Mouse (Mus musculus): Measurements from ENCODE around the gene Obp2a. TPM values are rescaled to one million over a fixed set of nuclear protein-coding genes. Genes with fewer than 3 reads are reported as not detected.
"Not testable (repeated sequence)": the region's sequence is repeated elsewhere in the genome, so short reads cannot be mapped to it uniquely, and the experiment has no call there.

The Obp2a gene
- polyA plus RNA-seq, 1 experiment from 2014 or later = not detected

DNA sequence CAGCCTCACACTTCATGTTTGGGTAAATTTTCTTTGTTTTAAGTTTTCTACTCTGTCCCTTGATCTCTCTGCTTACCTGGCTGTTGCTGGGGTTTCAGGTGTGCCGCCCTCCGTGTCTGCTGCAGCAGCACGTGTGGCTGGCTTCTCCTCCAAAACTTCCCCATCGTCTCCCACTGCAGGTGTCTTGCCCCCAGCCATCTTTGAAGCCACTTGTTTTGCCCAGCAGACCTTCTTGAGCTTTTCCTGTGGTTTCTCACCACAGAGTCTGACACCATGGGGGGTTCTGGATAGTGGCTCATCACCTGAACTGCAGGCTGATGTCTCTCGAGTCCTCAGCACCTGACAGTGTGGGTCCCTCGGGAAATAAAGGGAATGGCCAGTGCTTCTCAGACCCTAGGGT lies 20.3 kb upstream of the Obp2a start:
- ATAC-seq (ENCODE audit: insufficient number of reproducible peaks, insufficient read depth, low FRiP score, low TSS enrichment, low read depth) = no peak
- 74% methylated on average over 6 of the region's 6 CpGs for WGBS
- H3K27ac ChIP-seq = no peak overlapping the region
- no peaks in the 10 kb centered on the region for H3K36me3 ChIP-seq
- H3K27me3 ChIP-seq = 0 out of 2 replicates have a peak, but pooled peaks cover 1% of the 10 kb centered on the region
- H3K4me3 ChIP-seq = no peak overlapping the region
- H3K9me3 ChIP-seq = no peaks in the 10 kb centered on the region
- H3K4me2 ChIP-seq = no peak overlapping the region
- no peak overlapping the region for H3K9ac ChIP-seq
- H3K4me1 ChIP-seq = 0 out of 2 replicates have a peak, but pooled peaks cover 3% of the 10 kb centered on the region

DNA sequence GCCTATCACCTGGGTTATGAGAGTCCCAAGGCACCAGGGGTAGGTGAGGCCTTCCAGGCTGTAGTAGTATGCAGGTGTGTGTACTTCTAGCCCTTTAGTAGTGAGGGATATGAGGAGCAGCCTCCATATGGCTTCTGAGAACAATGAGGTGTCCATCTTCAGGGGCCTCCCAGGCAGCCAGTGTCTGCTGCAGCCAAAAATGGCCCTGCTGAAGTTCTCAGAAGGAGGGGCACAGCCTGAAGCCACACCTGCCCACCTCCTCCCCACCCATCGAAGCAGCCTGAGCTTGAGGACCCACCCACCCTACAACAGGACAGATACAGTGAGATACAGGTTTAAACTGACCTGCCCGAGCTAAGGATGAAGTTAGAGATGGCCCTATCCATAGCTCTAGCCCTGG lies 17.4 kb upstream of the Obp2a start, which contains the start of gene Lcn10:
Lcn10 (plus strand) TSS at position 301 of the 400 bp plus-strand sequence.
- Histone ChIP-seq H3K4me2 (no peak within 1 kb of the TSS), H3K4me3 (no peak within 1 kb of the TSS), H3K36me3 (no peaks in the 10 kb centered on the region), H3K27me3 (0 out of 2 replicates have a peak, but pooled peaks cover 3% of the 10 kb centered on the region), H3K9ac (no peak within 1 kb of the TSS), H3K4me1 (0 out of 2 replicates have a peak, but pooled peaks cover 3% of the 10 kb centered on the region), H3K9me3 (no peaks in the 10 kb centered on the region), H3K27ac (no peak within 1 kb of the TSS)
- 68% methylated on average over 2 of the region's 2 CpGs for WGBS
- no peak for ATAC-seq (ENCODE audit: insufficient number of reproducible peaks, insufficient read depth, low FRiP score, low TSS enrichment, low read depth)

DNA sequence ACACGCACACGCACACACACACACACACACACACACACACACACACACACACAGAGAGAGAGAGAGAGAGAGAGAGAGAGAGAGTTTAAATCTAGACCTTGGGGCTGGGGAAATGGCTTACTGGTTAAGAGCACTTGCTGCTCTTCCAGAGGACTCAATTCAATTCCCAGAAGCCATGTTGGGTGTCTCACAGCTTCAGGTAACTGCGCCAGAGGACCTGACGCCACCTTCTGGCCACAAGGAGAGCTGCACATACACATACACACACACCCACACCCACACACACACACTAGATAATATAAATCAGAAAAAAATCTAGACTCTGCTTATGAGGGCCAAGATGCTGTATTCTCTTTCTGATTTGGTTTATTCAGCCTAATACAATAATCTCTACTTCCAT lies 12.9 kb upstream of the Obp2a start:
- Histone ChIP-seq H3K27me3 (0 out of 2 replicates have a peak, but pooled peaks cover 3% of the 10 kb centered on the region), H3K4me3 (no peak overlapping the region), H3K4me2 (no peak overlapping the region), H3K9ac (no peak overlapping the region), H3K27ac (no peak overlapping the region), H3K9me3 (no peaks in the 10 kb centered on the region), H3K36me3 (no peaks in the 10 kb centered on the region), H3K4me1 (no peaks in the 10 kb centered on the region)
- WGBS = 45% methylated on average over 2 of the region's 4 CpGs
- ATAC-seq (ENCODE audit: insufficient number of reproducible peaks, insufficient read depth, low FRiP score, low TSS enrichment, low read depth) = no peak

DNA sequence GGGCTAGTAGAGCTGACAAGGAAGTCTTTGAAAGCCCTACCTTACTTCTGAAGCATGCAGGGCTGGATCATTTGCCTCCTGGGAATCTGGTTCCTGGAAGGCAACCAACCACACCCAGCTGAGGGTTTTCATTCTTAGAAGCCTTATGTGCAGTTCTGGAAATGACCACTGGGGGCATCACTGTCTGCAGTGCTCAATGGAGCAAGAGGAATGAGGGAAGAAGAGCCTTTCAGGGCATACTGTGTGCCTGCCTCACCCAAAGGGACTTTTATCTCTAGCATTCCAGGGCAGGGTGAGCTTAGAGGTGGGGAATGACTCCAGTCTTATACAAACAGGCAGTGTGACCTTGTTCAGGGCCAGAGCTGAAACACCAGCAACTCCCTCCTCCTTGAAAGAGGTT lies 5.2 kb upstream of the Obp2a start:
- Histone ChIP-seq H3K36me3 (no peaks in the 10 kb centered on the region), H3K4me1 (no peaks in the 10 kb centered on the region), H3K4me2 (no peak overlapping the region), H3K9ac (no peak overlapping the region), H3K27ac (no peak overlapping the region), H3K27me3 (no peaks in the 10 kb centered on the region), H3K4me3 (no peak overlapping the region), H3K9me3 (no peaks in the 10 kb centered on the region)
- ATAC-seq (ENCODE audit: insufficient number of reproducible peaks, insufficient read depth, low FRiP score, low TSS enrichment, low read depth) = no peak

DNA sequence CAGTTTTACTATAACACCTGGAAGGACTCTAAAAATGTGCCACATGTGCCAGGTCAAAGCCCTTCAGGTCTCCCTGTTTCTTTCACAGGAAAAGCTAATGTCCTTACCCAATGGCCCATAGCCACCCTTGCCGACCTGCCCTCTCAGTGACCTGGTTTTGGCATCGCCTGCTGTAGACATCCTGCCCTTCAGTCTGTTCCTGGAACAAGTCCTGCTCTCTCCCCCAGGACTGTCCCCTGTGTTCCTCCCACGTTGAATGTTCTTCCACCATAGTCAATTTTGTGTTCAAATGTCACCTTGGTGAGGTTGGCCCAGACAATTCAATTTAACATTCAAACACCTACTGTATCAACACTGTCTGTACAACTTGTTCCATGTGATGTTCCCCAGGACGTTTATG lies 2.9 kb upstream of the Obp2a start:
- 63% methylated on average over 4 of the region's 4 CpGs for WGBS
- ATAC-seq (ENCODE audit: insufficient number of reproducible peaks, insufficient read depth, low FRiP score, low TSS enrichment, low read depth) = no peak
- Histone ChIP-seq H3K27me3 (no peaks in the 10 kb centered on the region), H3K4me3 (no peak overlapping the region), H3K4me2 (no peak overlapping the region), H3K9me3 (no peaks in the 10 kb centered on the region), H3K27ac (no peak overlapping the region), H3K36me3 (no peaks in the 10 kb centered on the region), H3K4me1 (no peaks in the 10 kb centered on the region), H3K9ac (no peak overlapping the region)

DNA sequence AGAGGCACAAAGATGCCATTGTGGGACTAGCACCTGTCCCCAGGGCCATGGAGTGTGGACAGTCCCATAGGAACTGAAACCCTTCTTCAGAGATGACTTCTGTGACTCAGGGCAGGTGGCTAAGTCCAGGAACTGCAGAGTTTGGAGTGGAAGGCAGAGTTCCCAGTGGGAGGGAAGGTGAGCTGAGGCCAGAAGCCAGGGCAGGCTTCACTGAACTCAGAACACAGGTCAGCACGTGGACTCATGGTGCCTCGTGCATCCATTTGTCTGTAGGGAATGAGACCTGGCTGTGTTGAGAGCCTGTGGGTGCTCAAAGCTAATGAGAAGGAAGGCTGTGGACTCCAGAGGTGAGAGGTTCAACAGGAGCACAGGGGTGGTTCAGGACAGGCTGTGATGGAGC lies 1.1 kb upstream of the Obp2a start:
- ATAC-seq (ENCODE audit: insufficient number of reproducible peaks, insufficient read depth, low FRiP score, low TSS enrichment, low read depth) = no peak
- H3K36me3 ChIP-seq = no peaks in the 10 kb centered on the region
- no peak overlapping the region for H3K4me2 ChIP-seq
- no peak overlapping the region for H3K4me3 ChIP-seq
- 88% methylated on average over 2 of the region's 2 CpGs for WGBS
- no peaks in the 10 kb centered on the region for H3K9me3 ChIP-seq
- H3K27ac ChIP-seq = no peak overlapping the region
- H3K9ac ChIP-seq = no peak overlapping the region
- H3K4me1 ChIP-seq = no peaks in the 10 kb centered on the region
- no peaks in the 10 kb centered on the region for H3K27me3 ChIP-seq

DNA sequence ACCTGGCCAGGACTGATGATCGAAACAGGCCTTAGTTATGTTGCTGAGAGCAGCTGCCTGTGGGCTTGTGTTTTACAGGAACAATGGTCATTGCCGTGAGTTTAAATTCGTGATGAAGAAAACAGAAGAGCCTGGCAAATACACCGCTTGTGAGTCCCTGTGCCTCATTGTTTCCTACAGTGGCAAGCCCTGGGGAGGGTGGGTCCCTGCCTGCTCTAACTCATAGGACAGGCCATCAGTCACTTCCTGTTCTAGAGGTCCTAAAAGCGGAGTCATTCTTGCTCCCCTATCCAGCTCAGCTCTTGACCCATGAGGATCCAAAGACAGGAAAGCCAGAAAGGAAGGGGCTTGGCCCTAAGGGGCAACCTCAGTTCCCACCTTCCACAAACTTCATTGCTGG lies 1.2 kb downstream of the Obp2a start:
- no peak overlapping the region for H3K4me3 ChIP-seq
- H3K4me2 ChIP-seq = no peak overlapping the region
- no peak for ATAC-seq (ENCODE audit: insufficient number of reproducible peaks, insufficient read depth, low FRiP score, low TSS enrichment, low read depth)
- no peaks in the 10 kb centered on the region for H3K36me3 ChIP-seq
- H3K9me3 ChIP-seq = no peaks in the 10 kb centered on the region
- H3K4me1 ChIP-seq = no peaks in the 10 kb centered on the region
- 85% methylated on average over 5 of the region's 5 CpGs for WGBS
- no peak overlapping the region for H3K9ac ChIP-seq
- no peaks in the 10 kb centered on the region for H3K27me3 ChIP-seq
- no peak overlapping the region for H3K27ac ChIP-seq

DNA sequence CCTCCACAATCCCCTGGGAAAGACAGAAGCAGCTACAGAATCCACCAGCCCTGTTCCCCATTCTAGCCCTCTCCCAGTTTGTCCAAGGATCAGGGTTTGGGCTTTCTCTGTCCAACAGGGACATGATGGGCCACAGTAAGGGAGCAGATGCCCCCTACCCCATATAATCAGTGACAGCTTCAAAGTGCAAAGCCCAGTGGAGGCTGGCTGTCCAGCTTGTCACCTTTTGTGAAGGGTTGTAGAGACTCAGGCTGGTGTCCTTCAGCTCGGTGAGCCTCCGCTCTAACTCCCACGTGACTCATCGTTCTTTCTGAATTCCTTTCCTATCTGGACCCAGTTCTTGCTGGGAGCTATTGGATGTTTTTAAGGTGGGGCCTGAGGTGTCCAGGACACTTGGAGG lies 3.9 kb downstream of the Obp2a start:
- no peaks in the 10 kb centered on the region for H3K36me3 ChIP-seq
- H3K4me3 ChIP-seq = no peak overlapping the region
- no peak overlapping the region for H3K4me2 ChIP-seq
- H3K9me3 ChIP-seq = no peaks in the 10 kb centered on the region
- H3K27me3 ChIP-seq = no peaks in the 10 kb centered on the region
- peaks cover 9% of the 10 kb centered on the region for H3K4me1 ChIP-seq
- ATAC-seq (ENCODE audit: insufficient number of reproducible peaks, insufficient read depth, low FRiP score, low TSS enrichment, low read depth) = no peak
- WGBS = 85% methylated on average over 4 of the region's 4 CpGs
- no peak overlapping the region for H3K27ac ChIP-seq
- H3K9ac ChIP-seq = no peak overlapping the region

DNA sequence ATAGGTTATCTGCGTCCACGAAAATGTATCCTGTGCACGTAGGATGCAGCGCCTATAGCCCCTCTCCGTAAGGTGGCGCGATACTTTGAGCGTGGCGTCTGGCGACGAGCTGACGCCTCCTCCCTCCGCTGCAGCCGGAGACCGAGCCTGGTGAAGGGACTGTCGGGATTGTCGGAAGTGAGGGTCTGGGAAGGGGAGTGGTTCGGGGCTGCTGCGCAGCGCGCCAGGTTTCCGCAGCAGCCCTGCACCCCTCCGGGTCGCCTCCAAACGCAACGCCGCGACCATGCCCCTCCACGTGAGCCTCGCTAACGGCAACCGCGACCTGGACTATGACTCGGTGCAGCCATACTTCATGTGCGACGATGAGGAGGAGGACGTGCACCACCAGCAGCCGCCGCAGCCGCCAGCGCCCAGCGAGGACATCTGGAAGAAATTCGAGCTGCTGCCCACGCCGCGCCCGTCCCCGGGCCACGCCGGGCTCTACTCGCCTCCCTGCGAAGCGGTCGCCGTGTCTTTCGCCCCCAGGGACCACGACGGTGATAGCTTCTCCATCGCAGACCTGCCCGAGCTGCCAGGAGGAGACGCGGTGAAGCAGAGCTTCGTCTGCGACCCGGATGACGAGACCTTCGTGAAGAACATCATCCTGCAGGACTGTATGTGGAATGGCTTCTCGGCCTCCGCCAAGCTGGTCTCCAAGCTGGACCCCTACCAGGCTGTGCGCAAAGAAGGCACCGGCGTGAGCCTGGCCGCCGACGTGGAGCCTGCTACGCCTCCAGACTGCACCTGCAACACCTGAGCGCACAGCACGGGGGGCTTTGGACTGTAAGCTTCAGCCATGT lies 7.0 kb downstream of the Obp2a start, which contains the start of gene Bmyc:
Bmyc (plus strand) TSS at position 97 of the 839 bp plus-strand sequence.
- peak within 1 kb of the TSS; percentile 80 for H3K4me3 ChIP-seq
- H3K4me1 ChIP-seq = peaks cover 13% of the 10 kb centered on the region
- no peaks in the 10 kb centered on the region for H3K9me3 ChIP-seq
- WGBS = under 1% methylated on average over 78 of the region's 78 CpGs
- H3K27ac ChIP-seq = peak within 1 kb of the TSS; percentile 79
- ATAC-seq (ENCODE audit: insufficient number of reproducible peaks, insufficient read depth, low FRiP score, low TSS enrichment, low read depth) = peak; percentile 85
- H3K4me2 ChIP-seq = peak within 1 kb of the TSS; percentile 76
- peak within 1 kb of the TSS; percentile 83 for H3K9ac ChIP-seq
- no peaks in the 10 kb centered on the region for H3K27me3 ChIP-seq
- H3K36me3 ChIP-seq = no peaks in the 10 kb centered on the region

DNA sequence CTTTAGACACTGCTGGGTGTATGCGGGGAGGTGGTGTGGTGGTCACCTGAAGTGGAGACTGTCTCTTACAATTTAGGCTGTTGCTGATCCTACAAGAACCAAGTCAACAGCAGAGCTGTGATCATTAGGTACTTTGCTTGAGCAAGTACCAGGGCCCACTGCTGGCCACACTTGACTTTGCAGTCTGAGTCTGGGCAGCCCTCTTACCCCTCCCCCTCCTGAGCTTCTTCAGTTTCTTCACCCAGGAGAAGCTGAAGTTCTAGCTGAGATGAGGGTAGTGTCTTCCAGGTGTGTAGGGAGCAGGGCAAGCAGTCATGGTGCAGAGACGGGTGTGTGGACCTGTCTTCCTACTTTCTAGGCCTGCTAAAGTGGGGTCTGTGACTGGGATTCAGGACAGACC lies 8.3 kb downstream of the Obp2a start:
- Histone ChIP-seq H3K9ac (peak overlapping the region; percentile 36; the same call in 1 of the 2 replicates), H3K4me3 (0 out of 2 replicates have a peak overlapping the region, but pooled peaks have one; percentile 1), H3K4me1 (peaks cover 13% of the 10 kb centered on the region), H3K27me3 (no peaks in the 10 kb centered on the region), H3K27ac (no peak overlapping the region), H3K4me2 (peak overlapping the region; percentile 33), H3K36me3 (no peaks in the 10 kb centered on the region), H3K9me3 (no peaks in the 10 kb centered on the region)
- WGBS = 67% methylated on average over 2 of the region's 2 CpGs
- ATAC-seq (ENCODE audit: insufficient number of reproducible peaks, insufficient read depth, low FRiP score, low TSS enrichment, low read depth) = no peak

DNA sequence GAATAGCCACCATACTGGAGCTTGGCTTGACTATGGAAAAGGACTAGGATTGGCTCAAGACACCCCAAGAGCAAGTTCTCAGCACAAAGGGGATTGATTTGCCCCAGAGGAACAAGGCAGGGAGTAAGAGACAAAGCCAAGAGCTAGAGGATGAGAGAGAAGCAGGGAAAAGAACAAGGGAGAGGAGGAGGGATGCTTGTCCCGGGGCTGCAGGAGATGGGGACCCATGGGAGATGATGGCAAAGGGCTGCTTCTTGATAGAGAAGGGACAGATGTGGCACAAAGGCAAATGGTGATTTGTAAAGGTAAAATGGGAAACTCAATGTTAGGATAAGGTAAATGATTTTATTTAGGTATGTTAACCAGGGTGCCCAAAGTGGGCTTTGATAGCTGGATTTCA lies 9.2 kb downstream of the Obp2a start:
- H3K27ac ChIP-seq; H3K36me3 ChIP-seq; H3K27me3 ChIP-seq; H3K9me3 ChIP-seq; H3K4me3 ChIP-seq; ATAC-seq (ENCODE audit: insufficient number of reproducible peaks, insufficient read depth, low FRiP score, low TSS enrichment, low read depth); H3K4me2 ChIP-seq; H3K9ac ChIP-seq: not testable (repeated sequence)
- H3K4me1 ChIP-seq = peaks cover 13% of the 10 kb centered on the region
- 90% methylated on average over 1 of the region's 1 CpGs for WGBS

DNA sequence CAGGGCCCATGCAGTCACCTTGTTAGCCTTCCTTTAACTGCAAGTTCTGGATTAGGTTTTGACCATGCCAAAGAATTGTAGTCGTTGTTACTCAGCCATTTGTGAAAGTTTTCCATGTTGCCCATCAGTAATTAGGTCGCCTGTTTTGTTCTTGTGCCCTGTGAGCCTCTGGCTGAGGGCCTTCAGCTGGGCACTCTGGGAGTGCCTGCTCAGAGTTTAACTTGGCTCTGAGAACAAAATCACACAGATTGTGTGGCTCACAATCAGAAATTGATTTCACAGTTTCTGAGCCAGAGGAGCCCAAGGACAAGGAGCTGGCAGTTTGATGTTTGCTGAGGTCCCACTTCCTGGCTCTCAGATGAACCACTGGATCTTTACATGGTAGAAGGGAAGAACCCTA lies 9.9 kb downstream of the Obp2a start:
- not testable (repeated sequence) for ATAC-seq (ENCODE audit: insufficient number of reproducible peaks, insufficient read depth, low FRiP score, low TSS enrichment, low read depth); H3K4me2 ChIP-seq; H3K9ac ChIP-seq; H3K27ac ChIP-seq; H3K27me3 ChIP-seq; H3K9me3 ChIP-seq; H3K4me3 ChIP-seq; H3K36me3 ChIP-seq
- H3K4me1 ChIP-seq = peaks cover 13% of the 10 kb centered on the region
- 72% methylated on average over 2 of the region's 2 CpGs for WGBS
